8 mouse cellular contexts compared by ENCODE assay signal in genomic region chr1:55225398-55225797, GRCm38 (mm10). TPM values are rescaled to one million over a fixed set of nuclear protein-coding genes. Genes with fewer than 3 reads are reported as not detected.
DNase-seq lines count a peak whose midpoint lies in the region; ATAC-seq and TF ChIP-seq lines count a peak whose summit lies in the region.

No protein-coding gene starts in this region.

- H3K27me3 ChIP-seq in kidney, embryonic 14.5 days (ENCODE audit: control insufficient read depth, insufficient read depth, low read length): no peaks in the 10 kb centered on the region
- H3K27me3 ChIP-seq in embryonic facial prominence, embryonic 12.5 days: no peaks in the 10 kb centered on the region
- no peaks in the 10 kb centered on the region for H3K27me3 ChIP-seq in hindbrain, embryonic 15.5 days
- H3K27me3 ChIP-seq in myocyte (ENCODE audit: control insufficient read depth, insufficient read depth, insufficient read length): no peaks in the 10 kb centered on the region

- H3K4me1 ChIP-seq in kidney, embryonic 14.5 days (ENCODE audit: control insufficient read depth, insufficient read depth, low read length): no peaks in the 10 kb centered on the region
- H3K4me1 ChIP-seq in embryonic facial prominence, embryonic 12.5 days: peaks cover 17% of the 10 kb centered on the region
- peaks cover 11% of the 10 kb centered on the region for H3K4me1 ChIP-seq in hindbrain, embryonic 15.5 days (replicated peaks)

- peak overlapping the region; percentile 44 for H3K4me2 ChIP-seq in kidney, embryonic 14.5 days (replicated peaks; ENCODE audit: low read depth, low read length)
- H3K4me2 ChIP-seq in embryonic facial prominence, embryonic 12.5 days (replicated peaks): peak overlapping the region; percentile 62
- peak overlapping the region; percentile 64 for H3K4me2 ChIP-seq in hindbrain, embryonic 15.5 days
- H3K4me2 ChIP-seq in myocyte (ENCODE audit: low read depth): peak overlapping the region; percentile 89

- peaks cover 39% of the 10 kb centered on the region for H3K79me2 ChIP-seq in myocyte (ENCODE audit: control insufficient read depth, insufficient read depth)

- no peak for DNase-seq in kidney, postnatal 10 days
- no peak for DNase-seq in gastrocnemius, postnatal 36 days
- DNase-seq in right cerebral cortex, postnatal 25 days: no peak
- no peak for DNase-seq in adrenal gland, adult 18-20 months (ENCODE audit: low spot score in 2 of 2)

- intact Hi-C loops in gastrocnemius, postnatal 36 days (cut with DNase I): no loop called here

- no peak for TF ChIP-seq POLR2A in myocyte (IDR thresholded peaks at IDR 0.05; ENCODE audit: insufficient read length, low read depth)

- ATAC-seq in kidney, embryonic 14.5 days (ENCODE audit: low FRiP score, low TSS enrichment): no peak
- ATAC-seq in embryonic facial prominence, embryonic 12.5 days (ENCODE audit: insufficient number of reproducible peaks, insufficient read depth, low FRiP score, low TSS enrichment): no peak
- ATAC-seq in hindbrain, embryonic 15.5 days (ENCODE audit: low FRiP score, low read depth): no peak

- no peak overlapping the region for H3K27ac ChIP-seq in kidney, embryonic 14.5 days (ENCODE audit: low read depth, low read length)
- peak overlapping the region; percentile 41; the same call in 1 of the 2 replicates for H3K27ac ChIP-seq in embryonic facial prominence, embryonic 12.5 days
- peak overlapping the region; percentile 61 for H3K27ac ChIP-seq in hindbrain, embryonic 15.5 days (replicated peaks)

- 31% methylated on average over 3 of the region's 3 CpGs for WGBS in kidney, embryonic 14.5 days
- WGBS in embryonic facial prominence, embryonic 12.5 days: 9% methylated on average over 3 of the region's 3 CpGs
- 34% methylated on average over 3 of the region's 3 CpGs for WGBS in hindbrain, embryonic 15.5 days

- H3K9me3 ChIP-seq in kidney, embryonic 14.5 days (ENCODE audit: control insufficient read depth, low read length): no peaks in the 10 kb centered on the region
- H3K9me3 ChIP-seq in embryonic facial prominence, embryonic 12.5 days: no peaks in the 10 kb centered on the region
- no peaks in the 10 kb centered on the region for H3K9me3 ChIP-seq in hindbrain, embryonic 15.5 days

- H3K9ac ChIP-seq in kidney, embryonic 14.5 days (ENCODE audit: low read depth, low read length): peak overlapping the region; percentile 42; the same call in 1 of the 2 replicates
- peak overlapping the region; percentile 60 for H3K9ac ChIP-seq in embryonic facial prominence, embryonic 12.5 days
- 0 out of 2 replicates have a peak overlapping the region, but pooled peaks have one; percentile 38 for H3K9ac ChIP-seq in hindbrain, embryonic 15.5 days

- H3K4me3 ChIP-seq in kidney, embryonic 14.5 days (ENCODE audit: low read length): peak overlapping the region; percentile 51
- peak overlapping the region; percentile 48 for H3K4me3 ChIP-seq in embryonic facial prominence, embryonic 12.5 days
- peak overlapping the region; percentile 40 for H3K4me3 ChIP-seq in hindbrain, embryonic 15.5 days
- H3K4me3 ChIP-seq in myocyte: peak overlapping the region; percentile 85

- no peaks in the 10 kb centered on the region for H3K36me3 ChIP-seq in kidney, embryonic 14.5 days (ENCODE audit: control insufficient read depth, insufficient read depth, low read length)
- H3K36me3 ChIP-seq in embryonic facial prominence, embryonic 12.5 days: no peaks in the 10 kb centered on the region
- no peaks in the 10 kb centered on the region for H3K36me3 ChIP-seq in hindbrain, embryonic 15.5 days
- H3K36me3 ChIP-seq in myocyte (ENCODE audit: control insufficient read depth, insufficient read depth): no peaks in the 10 kb centered on the region

- H3ac ChIP-seq in myocyte (ENCODE audit: control insufficient read depth, insufficient read length): peak overlapping the region; percentile 20

TF ChIP-seq in myocyte, 11 proteins besides CTCF, POLR2A, EP300 and RAD21:
- no peak for TF ChIP-seq SRF (IDR thresholded peaks at IDR 0.05; ENCODE audit: control insufficient read depth, insufficient read length, low read depth)
- no peak for TF ChIP-seq CEBPB (IDR thresholded peaks at IDR 0.05; ENCODE audit: insufficient read depth, poor library complexity, severe bottlenecking)
- TF ChIP-seq MAX (IDR thresholded peaks at IDR 0.05; ENCODE audit: low read depth): no peak

RNA-seq across cellular contexts. Expression of gene Rftn2, which starts 1.2 kb away (rescaled TPM):
- 4.8 and 6.6 TPM in 2 replicates for polyA plus RNA-seq in kidney, embryonic 14.5 days (2014; fragmentation: Nextera tagmentation; extraction: Ambion mirVana)
- 26.1 and 27.9 TPM in 2 replicates for polyA plus RNA-seq in embryonic facial prominence, embryonic 12.5 days (2016; fragmentation: Nextera tagmentation; extraction: Ambion mirVana)
- polyA plus RNA-seq in hindbrain, embryonic 15.5 days (2015; fragmentation: Nextera tagmentation; extraction: Ambion mirVana): 11.0 and 11.8 TPM in 2 replicates
- polyA plus RNA-seq in myocyte (2012; fragmentation: generic; extraction: Trizol): 41.0 TPM
- total RNA-seq in gastrocnemius, postnatal 36 days (2021): 1 to 10 TPM; 2.9 to 3.7 TPM
- total RNA-seq in adrenal gland, adult 18-20 months (2021): 10 to 100 TPM; 15.3 to 18.5 TPM

RNA-seq across cellular contexts. Expression of gene Mars2, which starts 11.6 kb away (rescaled TPM):
- 2.1 and 2.4 TPM in 2 replicates for polyA plus RNA-seq in kidney, embryonic 14.5 days (2014; fragmentation: Nextera tagmentation; extraction: Ambion mirVana)
- polyA plus RNA-seq in embryonic facial prominence, embryonic 12.5 days (2016; fragmentation: Nextera tagmentation; extraction: Ambion mirVana): 2.8 and 3.1 TPM in 2 replicates
- 3.4 TPM in 2 replicates for polyA plus RNA-seq in hindbrain, embryonic 15.5 days (2015; fragmentation: Nextera tagmentation; extraction: Ambion mirVana)
- 2.2 TPM for polyA plus RNA-seq in myocyte (2012; fragmentation: generic; extraction: Trizol)
- total RNA-seq in gastrocnemius, postnatal 36 days (2021): 1 to 10 TPM; 2.4 to 3.1 TPM
- total RNA-seq in adrenal gland, adult 18-20 months (2021): 1 to 10 TPM; 6.2 to 7.3 TPM
